Mouse (Mus musculus) left cerebral cortex, postnatal 10 days (tissue): ENCODE data around the gene Srsf2. TPM values are rescaled to one million over a fixed set of nuclear protein-coding genes. Genes with fewer than 3 reads are reported as not detected.
A peak's percentile ranks its signal among the peaks of the same experiment; 100 is the strongest.
"Not testable (repeated sequence)": the region's sequence is repeated elsewhere in the genome, so short reads cannot be mapped to it uniquely, and the experiment has no call there.

Source experiments
- DNase-seq, 2 experiments: peaks; one replicate each; pipeline ENCODE4 v3.0.0; 2021 to 2022; ENCODE audit warnings: low spot score in 2 of 2, mixed read lengths in 1 of 2; ENCODE audit errors: extremely low spot score in 1 of 2
- intact Hi-C: fragments of 180-260 bp; cut with DNase I; formaldehyde crosslinking; loops from one replicate; pipeline ENCODE4 v1.15.1; 2025
- total RNA-seq, 2 experiments: library from RNA; stranded (reverse); gene quantifications; 2 replicates each; pipeline ENCODE4 v1.2.3; 2021

The Srsf2 gene
- 100 to 1,000 TPM; 196 to 199 TPM for total RNA-seq

GRCm38 (mm10) chr11:116852891-116853511 lies at the start of gene Srsf2:
TSS of gene Srsf2 (minus strand) at chr11:116853094.
- intact Hi-C loops = no loop called here
- peak; percentile 96 to 97 for DNase-seq

GRCm38 (mm10) chr11:116902588-116902987 lies 49.7 kb upstream of the Srsf2 start:
- DNase-seq, intact Hi-C loops: not testable (repeated sequence)

DNA sequence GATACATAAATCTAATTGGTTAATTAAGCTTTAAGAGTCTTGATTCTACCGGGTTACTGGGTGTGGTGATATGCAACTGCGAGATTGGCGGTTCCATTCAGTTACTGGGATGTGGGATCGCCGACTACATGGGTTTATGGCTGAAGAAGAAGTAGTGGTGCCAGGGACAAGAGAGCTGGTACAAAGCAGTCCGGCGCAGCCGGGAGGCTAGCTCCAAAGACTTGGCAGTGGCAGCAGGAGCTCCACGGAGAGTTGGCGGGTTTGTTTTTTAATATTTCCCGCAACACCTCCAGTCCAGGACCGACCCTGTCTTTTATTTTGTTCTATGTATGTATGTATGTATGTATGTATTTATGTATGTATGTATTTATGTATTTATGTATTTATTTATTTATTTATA lies 46.4 kb upstream of the Srsf2 start:
- intact Hi-C loops = no loop called here
- DNase-seq = no peak

GRCm38 (mm10) chr11:116895402-116895801 lies 42.5 kb upstream of the Srsf2 start:
- intact Hi-C loops = no loop called here
- DNase-seq = no peak

GRCm38 (mm10) chr11:116893532-116894442 lies 40.9 kb upstream of the Srsf2 start:
- peak in 1 of 2 experiments; percentile 50 for DNase-seq
- intact Hi-C loops = no loop called here

GRCm38 (mm10) chr11:116887136-116887535 lies 34.2 kb upstream of the Srsf2 start:
- intact Hi-C loops = no loop called here
- no peak for DNase-seq

- intact Hi-C loops = loop anchor here (2.0 kb wide), 1 partner anchor 171 kb away; no protein-coding TSS in a partner anchor
- DNase-seq = peak; percentile 73 to 74
Measured at GRCm38 (mm10) chr11:116885275-116886151, 32.6 kb upstream of the Srsf2 start.

DNA sequence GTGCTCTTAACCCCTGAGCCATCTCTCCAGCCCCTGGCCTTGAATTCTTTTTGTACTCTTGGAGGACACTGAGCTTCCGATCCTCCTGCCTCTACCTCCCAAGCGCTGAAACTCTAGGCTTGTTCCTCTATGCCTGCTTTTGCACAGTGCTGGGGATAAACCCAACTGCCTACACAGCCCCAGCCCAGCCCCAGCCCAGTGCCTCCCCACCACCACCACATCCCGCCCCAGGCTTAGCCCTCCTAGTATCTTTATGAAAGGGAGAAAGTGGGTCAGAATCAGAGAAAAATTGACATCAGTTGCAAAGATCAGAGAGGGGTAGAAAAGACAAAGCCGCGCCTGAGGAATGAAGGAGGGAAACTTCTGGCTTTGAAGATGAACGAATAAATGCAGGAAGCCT lies 31.2 kb upstream of the Srsf2 start:
- intact Hi-C loops = loop anchor here (2.0 kb wide), 1 partner anchor 173 kb away; no protein-coding TSS in a partner anchor
- no peak for DNase-seq

DNA sequence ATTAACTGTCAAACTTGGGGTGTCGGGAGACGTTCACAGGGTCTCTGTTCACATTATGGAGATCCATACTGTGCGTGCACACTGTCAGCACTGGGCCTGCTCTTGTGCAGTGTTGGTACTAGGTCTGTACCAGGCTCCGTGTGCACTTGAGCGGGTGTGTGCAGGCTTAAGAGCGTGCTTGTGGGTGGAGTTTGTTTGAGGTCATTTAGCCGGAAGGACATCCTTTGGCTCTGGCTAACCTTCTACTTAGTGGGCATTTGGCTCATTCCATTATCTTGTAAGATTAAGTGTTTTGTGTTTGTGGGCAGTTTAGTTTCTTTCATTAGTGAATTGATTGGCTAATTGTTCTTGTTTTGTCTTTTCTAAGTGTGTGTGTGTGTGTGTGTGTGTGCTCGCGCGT lies 29.6 kb upstream of the Srsf2 start:
- DNase-seq = no peak
- intact Hi-C loops = no loop called here

GRCm38 (mm10) chr11:116881440-116881839 lies 28.5 kb upstream of the Srsf2 start:
- intact Hi-C loops = no loop called here
- DNase-seq = no peak

GRCm38 (mm10) chr11:116880839-116881238 lies 27.9 kb upstream of the Srsf2 start:
- peak in 1 of 2 experiments; percentile 12 for DNase-seq
- intact Hi-C loops = no loop called here

- peak in 1 of 2 experiments; percentile 43 for DNase-seq
- intact Hi-C loops = no loop called here
Measured at GRCm38 (mm10) chr11:116878454-116878853, 25.6 kb upstream of the Srsf2 start.

GRCm38 (mm10) chr11:116873987-116874386 lies 21.1 kb upstream of the Srsf2 start:
- DNase-seq = peak in 1 of 2 experiments; percentile 43
- intact Hi-C loops = no loop called here

- intact Hi-C loops = no loop called here
- DNase-seq = no peak
Measured at GRCm38 (mm10) chr11:116871538-116871937, 18.6 kb upstream of the Srsf2 start.

DNA sequence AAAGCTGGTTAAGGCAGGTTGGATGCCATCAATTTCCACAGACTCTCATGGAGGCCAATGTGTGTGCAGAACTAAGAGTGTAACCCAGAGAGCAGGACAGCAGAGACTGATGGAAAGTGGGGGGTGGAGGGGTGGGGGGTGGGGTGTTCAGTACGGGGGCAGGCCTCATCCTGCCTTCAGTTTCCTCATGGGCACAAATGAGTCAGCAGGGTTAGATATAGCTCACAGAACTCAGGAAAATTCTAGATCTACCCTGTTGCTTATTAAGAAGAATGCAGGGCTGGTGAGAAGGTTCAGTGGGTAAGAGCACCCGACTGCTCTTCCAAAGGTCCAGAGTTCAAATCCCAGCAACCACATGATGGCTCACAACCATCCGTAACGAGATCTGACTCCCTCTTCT lies 16.7 kb upstream of the Srsf2 start:
- intact Hi-C loops = no loop called here
- DNase-seq = no peak

DNA sequence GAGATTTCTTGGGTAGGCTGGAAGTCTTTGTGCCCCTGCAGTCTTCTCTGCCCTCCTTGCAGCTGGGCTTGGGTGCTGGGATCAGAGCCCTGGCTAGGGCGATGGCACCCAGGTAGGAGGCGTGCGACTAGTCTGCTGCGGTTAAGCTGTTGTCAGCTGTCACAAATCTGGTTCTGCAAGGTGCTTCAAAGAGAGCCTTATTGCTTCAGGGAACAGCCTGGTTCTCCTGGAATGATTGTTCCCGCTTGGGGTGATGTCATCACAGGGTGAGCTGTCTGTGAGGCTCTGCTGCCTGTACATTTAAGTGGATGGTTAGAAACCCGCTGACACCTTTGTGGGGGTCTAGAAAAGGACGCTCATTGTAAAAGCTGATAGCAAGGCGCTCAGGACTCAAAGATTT lies 16.3 kb upstream of the Srsf2 start:
- no peak for DNase-seq
- intact Hi-C loops = no loop called here

DNA sequence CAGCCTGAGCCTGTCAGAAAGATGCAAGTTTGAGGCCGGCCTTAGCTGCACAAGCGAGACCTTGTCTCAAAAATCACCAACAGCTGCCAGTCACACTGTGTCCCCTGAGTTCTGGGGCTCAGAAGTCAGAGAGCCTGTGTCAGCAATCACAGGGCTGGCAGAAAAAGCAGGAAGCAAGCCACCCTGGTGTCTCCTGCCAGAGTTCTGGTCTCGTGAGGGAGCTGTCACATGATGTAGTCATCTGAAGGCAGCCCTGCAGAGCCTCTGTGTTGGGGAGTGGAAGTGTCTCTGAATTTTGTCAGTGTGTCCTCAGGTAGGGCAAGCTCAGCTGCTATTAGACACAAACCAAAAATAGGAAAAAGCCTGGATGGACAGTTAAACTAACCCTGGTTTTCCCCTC lies 15.2 kb upstream of the Srsf2 start:
- DNase-seq = peak in 1 of 2 experiments; percentile 50
- intact Hi-C loops = no loop called here

GRCm38 (mm10) chr11:116865945-116866585 lies 13.2 kb upstream of the Srsf2 start:
- intact Hi-C loops = no loop called here

DNA sequence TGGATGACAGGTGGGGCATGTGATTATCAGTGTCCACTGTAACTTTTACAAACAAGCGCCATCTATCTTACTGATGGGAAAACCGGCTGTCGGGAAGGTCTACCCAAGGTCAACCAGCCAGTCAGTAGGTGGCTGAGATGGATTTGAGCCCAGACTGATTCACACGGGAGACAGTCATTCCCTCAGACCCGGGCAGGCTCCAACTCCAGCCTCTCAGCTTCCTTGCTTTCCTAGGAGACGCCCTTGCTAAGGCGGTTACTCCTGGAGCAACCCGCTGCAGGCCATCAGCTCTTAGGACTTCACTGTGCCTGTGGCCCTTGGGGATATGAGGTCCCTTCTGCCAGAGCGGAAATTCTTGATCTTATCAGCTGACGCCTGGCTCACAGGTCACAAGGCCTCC lies 11.6 kb upstream of the Srsf2 start:
- intact Hi-C loops = no loop called here
- DNase-seq = no peak

More at GRCm38 (mm10) chr11:116865945-116866585, 13.2 kb upstream of the Srsf2 start:
- no peak for DNase-seq
